Mouse (Mus musculus) spleen, postnatal 14 days (tissue): ENCODE data around the gene Mrgpra3.

ENCODE experiments used
- DNase-seq, 2 experiments: peaks; one replicate each; pipeline ENCODE4 v3.0.0; 2021 to 2022; ENCODE audit warnings: low spot score in 2 of 2

Mrgpra3 gene

DNA sequence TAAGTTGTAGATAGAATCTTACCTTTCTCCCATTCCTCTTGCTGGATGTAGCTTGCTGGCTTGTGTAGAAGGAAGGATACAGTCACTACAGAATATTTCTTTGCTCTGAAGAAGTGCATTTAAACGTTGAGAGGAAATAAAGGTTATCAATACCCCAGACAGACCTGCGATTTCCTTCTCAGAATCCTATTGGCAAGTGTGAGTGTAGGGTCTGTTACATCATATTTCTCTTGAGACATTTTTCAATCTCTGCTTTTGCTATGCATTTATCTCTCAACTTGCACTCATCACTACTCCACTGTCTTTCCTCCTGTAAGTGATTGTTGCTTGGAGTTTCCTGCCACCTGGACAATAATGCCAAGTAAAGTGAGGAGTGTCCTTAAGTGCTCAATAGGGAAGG, at the start of gene Mrgpra3:
Gene Mrgpra3 (minus strand): TSS at position 101 of the 400 bp plus-strand sequence.
- no peak for DNase-seq
